Mouse (Mus musculus) embryonic facial prominence, embryonic 14.5 days (tissue): Measurements from ENCODE around the gene Samd10. TPM values are rescaled to one million over a fixed set of nuclear protein-coding genes. Genes with fewer than 3 reads are reported as not detected.
A peak's percentile ranks its signal among the peaks of the same experiment; 100 is the strongest.

Source experiments
- ATAC-seq: fragments of 200-750 bp; cut with Nextera tagmentation; 2 replicates; pipeline ENCODE4 v1.8.0; 2017; ENCODE audit warnings: low read depth, moderate number of reproducible peaks, moderate TSS enrichment
- DNase-seq: peaks from one replicate; pipeline ENCODE4 v3.0.0-alpha.2; 2015; ENCODE audit warnings: low spot score
- H3K27ac ChIP-seq: fragments of 300-500 bp; sonication (generic); replicated peaks from 2 replicates; pipeline ENCODE4 v1.5.1; 2014; ENCODE audit warnings: low read depth, mild to moderate bottlenecking, low read length, moderate library complexity
- H3K27me3 ChIP-seq: fragments of 300-500 bp; sonication (generic); replicated peaks from 2 replicates; pipeline ENCODE4 v1.6.1; 2014; ENCODE audit warnings: low read length; ENCODE audit not compliant: control insufficient read depth, insufficient read depth
- H3K36me3 ChIP-seq: fragments of 300-500 bp; sonication (generic); 2 replicates; pipeline ENCODE4 v1.6.1; 2014; ENCODE audit warnings: low read length, mixed read lengths; ENCODE audit not compliant: control insufficient read depth, insufficient read depth
- H3K4me1 ChIP-seq: fragments of 300-500 bp; sonication (generic); 2 replicates; pipeline ENCODE4 v1.6.1; 2014; ENCODE audit warnings: antibody characterized with exemption, low read length; ENCODE audit not compliant: control insufficient read depth, insufficient read depth
- H3K4me2 ChIP-seq: fragments of 300-500 bp; sonication (generic); 2 replicates; pipeline ENCODE4 v1.6.1; 2014; ENCODE audit warnings: low read depth, mild to moderate bottlenecking, low read length, moderate library complexity, mixed read lengths
- H3K4me3 ChIP-seq: fragments of 300-500 bp; sonication (generic); 2 replicates; pipeline ENCODE4 v1.5.1; 2014; ENCODE audit warnings: low read depth, mild to moderate bottlenecking, low read length
- H3K9ac ChIP-seq: fragments of 300-500 bp; sonication (generic); 2 replicates; pipeline ENCODE4 v1.6.1; 2014; ENCODE audit warnings: low read depth, mild to moderate bottlenecking, low read length, moderate library complexity, mixed read lengths
- H3K9me3 ChIP-seq: fragments of 300-500 bp; sonication (generic); 2 replicates; pipeline ENCODE4 v1.6.1; 2016; ENCODE audit warnings: low read length; ENCODE audit not compliant: control insufficient read depth
- WGBS: fragments of 180-500 bp; shearing (Covaris S2); extraction: QIAGEN DNeasy Blood & Tissue Kit; methylation state at CpG from one replicate; pipeline ENCODE4 v1.1.7; 2014; 5-methylcytosine and 5-hydroxymethylcytosine counted together
- microRNA-seq: library from miRNA; unstranded; fragments of <30 nt; microRNA quantifications from one replicate; pipeline ENCODE4, GENCODE M21; 2016; ENCODE audit warnings: borderline number of aligned reads
- polyA plus RNA-seq: library from polyadenylated mRNA; unstranded; fragments of >200 nt; fragmentation: Nextera tagmentation; extraction: Ambion mirVana; gene quantifications from 2 replicates; pipeline ENCODE4 v1.2.1, GENCODE M21; 2014

Gene Samd10
- polyA plus RNA-seq, 1 experiment from 2014 or later = 13.1 TPM

DNA sequence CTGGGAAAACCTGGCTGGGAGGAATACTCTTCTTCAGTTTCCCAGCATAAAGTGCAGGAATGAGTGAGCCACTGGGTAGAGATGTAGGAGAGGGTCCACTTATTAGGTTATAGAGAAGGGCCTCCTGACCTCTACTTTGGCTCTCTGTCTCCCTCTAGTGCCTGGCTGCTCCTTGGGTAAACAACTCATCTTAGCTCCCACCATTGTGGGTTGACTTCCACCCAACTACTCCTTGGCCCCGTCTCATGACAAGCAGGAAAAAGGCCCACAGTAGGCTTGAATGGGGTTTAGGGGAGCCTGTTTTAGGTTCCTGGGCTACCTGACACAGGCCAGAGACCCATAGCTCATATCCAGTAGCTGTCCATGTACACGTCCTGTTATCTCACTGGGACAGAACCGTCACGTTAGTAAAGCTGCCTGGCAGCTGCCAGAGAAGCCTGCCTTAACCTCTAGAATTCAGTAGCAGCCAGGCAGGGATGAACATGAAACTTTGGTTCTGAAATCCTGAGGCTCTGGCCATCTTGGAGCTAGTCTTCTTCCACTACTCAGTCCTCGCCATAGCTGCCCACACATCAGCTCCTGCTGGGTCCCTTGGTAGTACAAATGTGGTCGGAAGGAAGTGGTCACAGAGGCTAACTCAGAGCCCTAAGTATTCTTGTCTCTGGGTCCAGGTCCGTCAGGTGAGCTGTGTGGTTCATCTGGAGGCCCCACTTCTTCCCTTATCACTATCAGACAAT lies 30.6 kb downstream of the Samd10 start:
- Histone ChIP-seq H3K4me2 (no peak overlapping the region), H3K27ac (no peak overlapping the region), H3K4me1 (no peaks in the 10 kb centered on the region), H3K4me3 (no peak overlapping the region), H3K27me3 (no peaks in the 10 kb centered on the region), H3K9me3 (no peaks in the 10 kb centered on the region), H3K36me3 (peaks cover 24% of the 10 kb centered on the region; the same call in 1 of the 2 replicates), H3K9ac (no peak overlapping the region)
- no peak for DNase-seq
- no peak for ATAC-seq
- WGBS = 73% methylated on average over 7 of the region's 7 CpGs

- DNase-seq (no peak), ATAC-seq (no peak)
- Histone ChIP-seq H3K4me2 (no peak overlapping the region), H3K9me3 (no peaks in the 10 kb centered on the region), H3K4me1 (no peaks in the 10 kb centered on the region), H3K27me3 (no peaks in the 10 kb centered on the region), H3K27ac (no peak overlapping the region), H3K4me3 (no peak overlapping the region), H3K9ac (no peak overlapping the region), H3K36me3 (0 out of 2 replicates have a peak, but pooled peaks cover 13% of the 10 kb centered on the region)
- WGBS = 79% methylated on average over 3 of the region's 3 CpGs
Measured at GRCm38 (mm10) chr2:181567338-181567737, 31.7 kb downstream of the Samd10 start.

DNA sequence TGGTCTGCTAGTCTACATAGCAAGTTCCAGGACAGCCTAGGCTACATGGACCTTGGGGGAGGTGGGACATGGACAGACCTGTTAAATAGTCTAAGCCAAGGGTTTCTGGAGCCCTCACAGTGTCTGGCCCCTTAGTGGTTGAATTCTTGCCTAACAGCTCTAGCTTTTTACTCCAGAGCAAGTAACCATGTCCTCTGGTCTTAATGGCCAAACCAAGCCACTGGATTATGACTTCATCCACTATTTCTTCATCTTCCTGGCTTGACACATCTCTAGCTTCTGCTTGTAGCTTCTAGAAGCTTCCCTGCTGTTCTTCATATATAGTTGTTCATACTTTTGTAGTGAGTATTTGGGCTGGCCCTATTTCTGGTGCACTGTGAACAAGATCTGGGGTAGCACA lies 45.2 kb downstream of the Samd10 start:
- Histone ChIP-seq H3K9me3 (no peaks in the 10 kb centered on the region), H3K36me3 (peaks cover 57% of the 10 kb centered on the region), H3K4me2 (no peak overlapping the region), H3K9ac (no peak overlapping the region), H3K4me3 (no peak overlapping the region), H3K4me1 (no peaks in the 10 kb centered on the region), H3K27me3 (no peaks in the 10 kb centered on the region), H3K27ac (no peak overlapping the region)
- no peak for DNase-seq
- no peak for ATAC-seq

- H3K9ac ChIP-seq = no peak overlapping the region
- no peak overlapping the region for H3K27ac ChIP-seq
- H3K4me2 ChIP-seq = no peak overlapping the region
- 94% methylated on average over 2 of the region's 2 CpGs for WGBS
- H3K36me3 ChIP-seq = peaks cover 84% of the 10 kb centered on the region
- DNase-seq (no peak), ATAC-seq (no peak)
- no peaks in the 10 kb centered on the region for H3K9me3 ChIP-seq
- no peak overlapping the region for H3K4me3 ChIP-seq
- no peaks in the 10 kb centered on the region for H3K4me1 ChIP-seq
- no peaks in the 10 kb centered on the region for H3K27me3 ChIP-seq
Measured at GRCm38 (mm10) chr2:181550233-181550632, 48.8 kb downstream of the Samd10 start.

DNA sequence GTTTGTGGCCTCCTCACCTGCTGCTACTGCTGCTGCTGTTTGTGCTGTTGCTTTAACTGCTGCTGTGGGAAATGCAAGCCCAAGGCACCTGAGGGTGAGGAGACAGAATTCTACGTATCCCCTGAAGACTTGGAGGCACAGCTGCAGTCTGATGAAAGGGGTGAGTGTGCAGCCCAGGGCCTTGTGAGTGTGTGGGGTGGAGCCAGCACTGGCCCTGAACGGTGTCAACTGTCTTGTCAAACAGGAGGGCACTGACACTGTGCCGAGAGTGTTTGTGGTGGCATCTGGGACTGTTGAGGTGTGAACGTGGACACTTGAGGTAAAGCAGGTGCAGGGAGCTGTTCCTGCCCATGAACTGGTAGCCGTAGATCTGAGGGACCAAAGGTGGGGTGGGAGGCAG lies 50.3 kb downstream of the Samd10 start:
- no peaks in the 10 kb centered on the region for H3K27me3 ChIP-seq

DNA sequence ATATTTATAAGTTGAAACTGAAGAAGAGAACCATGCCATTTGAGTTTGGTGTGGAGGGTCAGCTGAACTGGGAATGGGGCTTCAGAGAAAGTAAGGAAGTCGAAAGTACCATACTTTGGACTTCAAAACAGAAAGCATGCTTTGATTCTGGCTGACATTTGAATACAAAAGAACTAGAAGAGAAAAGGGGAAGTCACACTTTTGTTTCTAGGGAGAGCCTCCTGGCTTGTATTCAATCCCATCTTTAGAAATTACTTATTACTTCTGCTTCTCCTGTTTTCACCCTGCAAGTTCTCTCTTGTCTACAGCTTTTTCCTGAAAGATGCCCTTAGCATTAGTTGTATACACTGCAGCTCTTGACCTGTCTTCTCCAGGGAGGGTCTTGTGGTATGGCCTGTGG lies 50.8 kb downstream of the Samd10 start:
- H3K4me3 ChIP-seq = no peak overlapping the region
- no peaks in the 10 kb centered on the region for H3K9me3 ChIP-seq
- ATAC-seq (no peak), DNase-seq (no peak)
- H3K27ac ChIP-seq = no peak overlapping the region
- H3K9ac ChIP-seq = no peak overlapping the region
- H3K27me3 ChIP-seq = no peaks in the 10 kb centered on the region
- peaks cover 76% of the 10 kb centered on the region for H3K36me3 ChIP-seq
- WGBS = 77% methylated on average over 1 of the region's 1 CpGs
- H3K4me1 ChIP-seq = no peaks in the 10 kb centered on the region
- no peak overlapping the region for H3K4me2 ChIP-seq

More for the DNA sequence above, 50.3 kb downstream of the Samd10 start:
- no peak overlapping the region for H3K27ac ChIP-seq
- H3K4me3 ChIP-seq = no peak overlapping the region
- peaks cover 81% of the 10 kb centered on the region for H3K36me3 ChIP-seq
- H3K4me1 ChIP-seq = no peaks in the 10 kb centered on the region
- no peaks in the 10 kb centered on the region for H3K9me3 ChIP-seq
- no peak overlapping the region for H3K4me2 ChIP-seq
- peak; percentile 53; the same call in 1 of the 2 replicates for ATAC-seq
- WGBS = 85% methylated on average over 5 of the region's 5 CpGs
- peak; percentile 11 for DNase-seq
- no peak overlapping the region for H3K9ac ChIP-seq

DNA sequence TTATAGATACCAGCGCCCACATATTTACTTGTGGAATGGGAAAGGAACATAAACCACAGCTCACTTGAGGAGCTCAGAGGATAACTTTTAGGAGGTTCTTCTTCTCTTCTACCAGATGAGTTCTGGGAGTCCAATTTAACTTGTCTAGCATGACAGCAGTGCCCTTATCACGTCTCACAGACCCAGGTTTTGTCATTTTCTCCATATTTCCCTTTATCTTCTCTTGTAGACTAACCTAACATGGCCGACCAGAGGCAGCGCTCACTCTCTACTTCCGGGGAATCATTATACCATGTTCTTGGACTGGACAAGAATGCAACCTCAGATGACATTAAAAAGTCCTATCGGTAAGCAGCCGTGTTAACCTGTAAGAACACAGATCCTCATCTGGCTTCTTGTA lies 52.9 kb downstream of the Samd10 start:
- Histone ChIP-seq H3K4me1 (no peaks in the 10 kb centered on the region), H3K27me3 (no peaks in the 10 kb centered on the region), H3K4me2 (no peak overlapping the region), H3K27ac (no peak overlapping the region), H3K36me3 (peaks cover 60% of the 10 kb centered on the region), H3K4me3 (no peak overlapping the region), H3K9ac (no peak overlapping the region), H3K9me3 (no peaks in the 10 kb centered on the region)
- ATAC-seq (no peak), DNase-seq (no peak)
- WGBS = 98% methylated on average over 7 of the region's 7 CpGs

Small RNA genes lying within 50 kb of the gene (microRNA-seq; reads per million reads assigned to microRNA genes)
- gene Mir7006 = not detected

Other genes starting within 250 kb of the Samd10 start
- gene Zgpat, start 234.3 kb downstream of the Samd10 start, polyA plus RNA-seq = 30.1 and 36.6 TPM in 2 replicates
- gene Arfrp1, start 233.8 kb downstream of the Samd10 start, polyA plus RNA-seq = 43.7 and 48.1 TPM in 2 replicates
- 17.4 and 18.4 TPM in 2 replicates for gene Lime1, start 219.1 kb downstream of the Samd10 start, polyA plus RNA-seq
- 5.7 and 5.9 TPM in 2 replicates for gene Zbtb46, start 139.8 kb downstream of the Samd10 start, polyA plus RNA-seq
- 0.21 and 0.22 TPM in 2 replicates for gene Abhd16b, start 106.0 kb downstream of the Samd10 start, polyA plus RNA-seq
- gene Tpd52l2, start 102.1 kb downstream of the Samd10 start, polyA plus RNA-seq = 159 and 164 TPM in 2 replicates
- gene Dnajc5, start 78.7 kb downstream of the Samd10 start, polyA plus RNA-seq = 80.4 and 84.2 TPM in 2 replicates
- gene Uckl1, start 14.3 kb downstream of the Samd10 start, polyA plus RNA-seq = 45.2 and 49.3 TPM in 2 replicates
- gene Prpf6, start 7.3 kb downstream of the Samd10 start, polyA plus RNA-seq = 57.4 and 61.7 TPM in 2 replicates
- 42.0 and 46.5 TPM in 2 replicates for gene Zfp512b, start 6.4 kb downstream of the Samd10 start, polyA plus RNA-seq
- gene Gm29797, start 57.8 kb upstream of the Samd10 start, polyA plus RNA-seq = 0.47 TPM in 1 of 2 replicates, not detected in the other
- 43.9 and 46.5 TPM in 2 replicates for gene Sox18, start 72.4 kb upstream of the Samd10 start, polyA plus RNA-seq
- gene Tcea2, start 81.1 kb upstream of the Samd10 start, polyA plus RNA-seq = 21.2 and 26.8 TPM in 2 replicates
- 82.2 and 88.4 TPM in 2 replicates for gene Rgs19, start 94.8 kb upstream of the Samd10 start, polyA plus RNA-seq
- not detected in 2 replicates for gene Lkaaear1, start 99.2 kb upstream of the Samd10 start, polyA plus RNA-seq
- 2.0 and 2.5 TPM in 2 replicates for gene Oprl1, start 115.8 kb upstream of the Samd10 start, polyA plus RNA-seq
- 0.77 and 1.3 TPM in 2 replicates for gene Myt1, start 164.1 kb upstream of the Samd10 start, polyA plus RNA-seq
- 30.6 and 32.5 TPM in 2 replicates for gene Pcmtd2, start 238.6 kb upstream of the Samd10 start, polyA plus RNA-seq